Mouse (Mus musculus) limb, embryonic 12.5 days (tissue): Measurements from ENCODE around the gene Magi2. TPM values are rescaled to one million over a fixed set of nuclear protein-coding genes. Genes with fewer than 3 reads are reported as not detected.
"Not testable (repeated sequence)": the region's sequence is repeated elsewhere in the genome, so short reads cannot be mapped to it uniquely, and the experiment has no call there.

Experiments
- ATAC-seq: fragments of 200-750 bp; cut with Nextera tagmentation; 2 replicates; pipeline ENCODE4 v1.8.0; 2017; ENCODE audit warnings: low read depth, moderate TSS enrichment; ENCODE audit not compliant: insufficient number of reproducible peaks, insufficient read depth, low FRiP score, low TSS enrichment
- H3K27ac ChIP-seq: fragments of 300-500 bp; sonication (generic); 2 replicates; pipeline ENCODE4 v1.5.1; 2016; ENCODE audit warnings: mild to moderate bottlenecking, moderate library complexity
- H3K27me3 ChIP-seq: fragments of 300-500 bp; sonication (generic); 2 replicates; pipeline ENCODE4 v1.6.1; 2016; ENCODE audit warnings: mild to moderate bottlenecking, moderate library complexity
- H3K36me3 ChIP-seq: fragments of 300-500 bp; sonication (generic); 2 replicates; pipeline ENCODE4 v1.6.1; 2016; ENCODE audit warnings: mild to moderate bottlenecking, moderate library complexity
- H3K4me1 ChIP-seq: fragments of 300-500 bp; sonication (generic); replicated peaks from 2 replicates; pipeline ENCODE4 v1.6.1; 2016
- H3K4me2 ChIP-seq: fragments of 300-500 bp; sonication (generic); 2 replicates; pipeline ENCODE4 v1.6.1; 2016; ENCODE audit warnings: mild to moderate bottlenecking, moderate library complexity
- H3K4me3 ChIP-seq: fragments of 300-500 bp; sonication (generic); replicated peaks from 2 replicates; pipeline ENCODE4 v1.5.1; 2016; ENCODE audit warnings: mild to moderate bottlenecking
- H3K9ac ChIP-seq: fragments of 300-500 bp; sonication (generic); replicated peaks from 2 replicates; pipeline ENCODE4 v1.6.1; 2016; ENCODE audit warnings: mild to moderate bottlenecking, moderate library complexity
- H3K9me3 ChIP-seq: fragments of 300-500 bp; sonication (generic); 2 replicates; pipeline ENCODE4 v1.6.1; 2016; ENCODE audit warnings: mild to moderate bottlenecking, moderate library complexity
- WGBS: fragments of 180-500 bp; shearing (Covaris S2); methylation state at CpG from one replicate; pipeline ENCODE4 v1.1.7; 2016; 5-methylcytosine and 5-hydroxymethylcytosine counted together
- polyA plus RNA-seq: library from polyadenylated mRNA; unstranded; fragments of >200 nt; fragmentation: Nextera tagmentation; extraction: Ambion mirVana; gene quantifications from 2 replicates; pipeline ENCODE4 v1.2.1, GENCODE M21; 2016

Magi2 gene
- polyA plus RNA-seq, 1 experiment from 2014 or later, result 7.0 TPM

- ATAC-seq, result not testable (repeated sequence)
Measured at GRCm38 (mm10) chr5:19566136-19566535, 339.3 kb downstream of the Magi2 start.

GRCm38 (mm10) chr5:19607700-19608099, 380.9 kb downstream of the Magi2 start:
- no peaks in the 10 kb centered on the region for H3K36me3 ChIP-seq
- no peaks in the 10 kb centered on the region for H3K9me3 ChIP-seq
- H3K27ac ChIP-seq, result no peak overlapping the region
- no peaks in the 10 kb centered on the region for H3K27me3 ChIP-seq
- H3K4me1 ChIP-seq, result no peaks in the 10 kb centered on the region
- H3K4me2 ChIP-seq, result no peak overlapping the region
- H3K4me3 ChIP-seq, result no peak overlapping the region
- no peak overlapping the region for H3K9ac ChIP-seq
- 63% methylated on average over 5 of the region's 5 CpGs for WGBS
- no peak for ATAC-seq

More at GRCm38 (mm10) chr5:19566136-19566535, 339.3 kb downstream of the Magi2 start:
- not testable (repeated sequence) for H3K4me2 ChIP-seq, H3K27ac ChIP-seq, H3K36me3 ChIP-seq, H3K4me1 ChIP-seq, H3K9ac ChIP-seq, H3K27me3 ChIP-seq, H3K4me3 ChIP-seq, H3K9me3 ChIP-seq
- WGBS, result 87% methylated on average over 1 of the region's 1 CpGs

DNA sequence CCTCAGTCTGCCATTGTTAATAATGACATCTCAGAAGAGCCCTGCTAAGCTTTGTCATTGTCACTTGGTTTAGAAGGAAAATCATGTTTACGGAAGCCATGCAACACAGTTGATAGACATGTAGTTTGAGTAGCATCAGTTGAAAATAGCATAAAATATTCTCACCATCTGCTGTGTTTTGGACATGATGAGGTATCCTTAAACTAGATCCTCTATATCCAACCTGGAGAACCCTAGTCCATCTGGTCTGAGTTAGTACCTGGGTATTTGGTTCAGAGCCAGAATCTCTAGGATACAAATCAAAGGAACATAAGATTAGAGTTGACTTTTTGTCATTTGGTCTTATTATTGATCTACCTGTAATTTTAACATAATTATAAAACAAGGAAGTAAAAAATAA, 385.0 kb downstream of the Magi2 start:
- 96% methylated on average over 1 of the region's 1 CpGs for WGBS
- no peaks in the 10 kb centered on the region for H3K9me3 ChIP-seq
- no peaks in the 10 kb centered on the region for H3K36me3 ChIP-seq
- no peak overlapping the region for H3K9ac ChIP-seq
- H3K4me3 ChIP-seq, result no peak overlapping the region
- no peaks in the 10 kb centered on the region for H3K27me3 ChIP-seq
- ATAC-seq, result no peak
- no peak overlapping the region for H3K4me2 ChIP-seq
- no peak overlapping the region for H3K27ac ChIP-seq
- H3K4me1 ChIP-seq, result no peaks in the 10 kb centered on the region

GRCm38 (mm10) chr5:19621678-19622077, 394.8 kb downstream of the Magi2 start:
- no peak overlapping the region for H3K9ac ChIP-seq
- no peaks in the 10 kb centered on the region for H3K36me3 ChIP-seq
- no peak overlapping the region for H3K4me3 ChIP-seq
- no peaks in the 10 kb centered on the region for H3K4me1 ChIP-seq
- no peak overlapping the region for H3K27ac ChIP-seq
- WGBS, result 92% methylated on average over 5 of the region's 5 CpGs
- H3K27me3 ChIP-seq, result no peaks in the 10 kb centered on the region
- ATAC-seq, result no peak
- no peaks in the 10 kb centered on the region for H3K9me3 ChIP-seq
- no peak overlapping the region for H3K4me2 ChIP-seq

DNA sequence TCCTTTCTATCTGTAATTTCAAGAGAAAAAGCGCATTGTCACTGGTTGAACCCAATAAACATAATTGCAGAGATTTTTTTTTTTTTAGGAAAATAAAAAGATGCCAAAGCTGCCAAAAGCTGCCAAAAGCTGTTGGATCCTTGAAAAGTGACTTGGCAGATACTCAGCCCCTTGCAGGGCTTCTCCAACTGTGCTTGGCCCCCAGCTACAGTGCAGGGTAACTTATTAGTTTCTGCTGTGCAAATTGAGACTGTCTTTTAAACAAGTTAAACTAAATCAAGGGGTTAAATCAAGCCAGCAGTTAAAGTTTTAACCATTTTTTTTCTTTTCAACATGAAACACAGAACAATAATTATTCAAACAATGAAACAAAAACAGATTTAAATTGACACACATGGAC, 407.1 kb downstream of the Magi2 start:
- no peaks in the 10 kb centered on the region for H3K4me1 ChIP-seq
- H3K27me3 ChIP-seq, result no peaks in the 10 kb centered on the region
- no peak overlapping the region for H3K27ac ChIP-seq
- no peak for ATAC-seq
- no peak overlapping the region for H3K9ac ChIP-seq
- no peaks in the 10 kb centered on the region for H3K9me3 ChIP-seq
- H3K4me2 ChIP-seq, result no peak overlapping the region
- no peak overlapping the region for H3K4me3 ChIP-seq
- 88% methylated on average over 1 of the region's 1 CpGs for WGBS
- no peaks in the 10 kb centered on the region for H3K36me3 ChIP-seq

- no peaks in the 10 kb centered on the region for H3K4me1 ChIP-seq
- H3K9ac ChIP-seq, result no peak overlapping the region
- no peak overlapping the region for H3K27ac ChIP-seq
- H3K27me3 ChIP-seq, result no peaks in the 10 kb centered on the region
- ATAC-seq, result no peak
- H3K36me3 ChIP-seq, result no peaks in the 10 kb centered on the region
- H3K4me3 ChIP-seq, result no peak overlapping the region
- WGBS, result 70% methylated on average over 2 of the region's 2 CpGs
- no peak overlapping the region for H3K4me2 ChIP-seq
- no peaks in the 10 kb centered on the region for H3K9me3 ChIP-seq
Measured at GRCm38 (mm10) chr5:19637789-19638188, 411.0 kb downstream of the Magi2 start.

DNA sequence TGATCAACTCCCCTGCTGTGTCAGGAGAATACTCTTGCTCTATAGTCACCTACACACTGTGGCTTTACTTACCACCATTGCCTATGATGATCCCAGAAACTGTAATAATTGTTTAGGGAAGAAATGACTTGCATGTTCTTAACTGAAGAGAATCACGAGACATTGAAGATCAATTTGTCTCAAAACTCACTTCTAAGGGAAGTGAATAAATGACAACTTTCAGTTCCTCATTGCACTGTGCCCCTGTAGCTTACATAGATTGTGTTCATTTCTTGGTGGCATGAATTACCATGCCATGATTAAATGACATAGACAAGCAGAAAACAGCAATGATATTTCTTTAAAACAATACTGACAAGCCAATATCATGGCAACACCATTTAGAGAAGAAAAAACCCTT, 429.1 kb downstream of the Magi2 start:
- Histone ChIP-seq H3K9ac (no peak overlapping the region), H3K4me3 (no peak overlapping the region), H3K4me2 (no peak overlapping the region), H3K27ac (no peak overlapping the region), H3K4me1 (no peaks in the 10 kb centered on the region), H3K27me3 (no peaks in the 10 kb centered on the region), H3K9me3 (no peaks in the 10 kb centered on the region), H3K36me3 (no peaks in the 10 kb centered on the region)
- no peak for ATAC-seq
- 77% methylated on average over 1 of the region's 1 CpGs for WGBS

GRCm38 (mm10) chr5:19666416-19666815, 439.6 kb downstream of the Magi2 start:
- WGBS, result 86% methylated on average over 5 of the region's 5 CpGs
- H3K4me1 ChIP-seq, result no peaks in the 10 kb centered on the region
- H3K9me3 ChIP-seq, result no peaks in the 10 kb centered on the region
- no peak overlapping the region for H3K4me3 ChIP-seq
- H3K4me2 ChIP-seq, result no peak overlapping the region
- ATAC-seq, result no peak
- no peak overlapping the region for H3K9ac ChIP-seq
- H3K27me3 ChIP-seq, result no peaks in the 10 kb centered on the region
- no peaks in the 10 kb centered on the region for H3K36me3 ChIP-seq
- H3K27ac ChIP-seq, result no peak overlapping the region

- H3K27ac ChIP-seq, result no peak overlapping the region
- H3K4me2 ChIP-seq, result no peak overlapping the region
- no peaks in the 10 kb centered on the region for H3K27me3 ChIP-seq
- no peak for ATAC-seq
- no peaks in the 10 kb centered on the region for H3K36me3 ChIP-seq
- H3K4me1 ChIP-seq, result no peaks in the 10 kb centered on the region
- H3K9ac ChIP-seq, result no peak overlapping the region
- WGBS, result 77% methylated on average over 2 of the region's 2 CpGs
- H3K9me3 ChIP-seq, result no peaks in the 10 kb centered on the region
- H3K4me3 ChIP-seq, result no peak overlapping the region
Measured at GRCm38 (mm10) chr5:19717296-19717695, 490.5 kb downstream of the Magi2 start.

DNA sequence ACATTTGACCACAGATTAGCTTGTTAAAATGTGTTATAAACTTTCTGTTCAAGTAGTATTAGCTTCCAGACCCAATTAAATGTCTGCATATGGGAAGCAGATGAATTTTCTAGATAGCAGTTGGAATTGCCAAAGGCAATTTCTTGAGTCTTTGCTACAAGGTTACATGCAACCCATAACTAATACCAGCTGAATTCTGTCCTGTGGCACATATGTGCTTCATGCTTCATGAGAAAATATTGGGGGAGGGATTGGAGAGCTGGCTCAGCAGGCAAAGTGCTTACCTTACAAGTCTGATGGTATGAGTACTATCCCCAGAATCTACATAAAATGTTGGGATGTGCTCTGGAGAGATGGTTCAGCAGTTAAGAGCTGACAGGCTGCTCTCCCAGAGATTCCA, 499.4 kb downstream of the Magi2 start:
- H3K36me3 ChIP-seq, result no peaks in the 10 kb centered on the region
- H3K4me1 ChIP-seq, result no peaks in the 10 kb centered on the region
- 0 out of 2 replicates have a peak, but pooled peaks have one; percentile 31 for ATAC-seq
- no peak overlapping the region for H3K4me3 ChIP-seq
- H3K9me3 ChIP-seq, result 0 out of 2 replicates have a peak, but pooled peaks cover 3% of the 10 kb centered on the region
- no peaks in the 10 kb centered on the region for H3K27me3 ChIP-seq
- H3K9ac ChIP-seq, result no peak overlapping the region
- H3K27ac ChIP-seq, result no peak overlapping the region
- H3K4me2 ChIP-seq, result no peak overlapping the region

GRCm38 (mm10) chr5:19745376-19745775, 518.5 kb downstream of the Magi2 start:
- 90% methylated on average over 2 of the region's 2 CpGs for WGBS
- Histone ChIP-seq H3K27me3 (no peaks in the 10 kb centered on the region), H3K4me1 (no peaks in the 10 kb centered on the region), H3K27ac (no peak overlapping the region), H3K9ac (no peak overlapping the region), H3K4me2 (no peak overlapping the region), H3K4me3 (no peak overlapping the region), H3K36me3 (no peaks in the 10 kb centered on the region), H3K9me3 (no peaks in the 10 kb centered on the region)
- ATAC-seq, result no peak

- Histone ChIP-seq H3K9ac (no peak overlapping the region), H3K4me3 (no peak overlapping the region), H3K4me2 (no peak overlapping the region), H3K27ac (no peak overlapping the region), H3K27me3 (no peaks in the 10 kb centered on the region), H3K9me3 (no peaks in the 10 kb centered on the region), H3K36me3 (no peaks in the 10 kb centered on the region), H3K4me1 (no peaks in the 10 kb centered on the region)
- ATAC-seq, result no peak
- 76% methylated on average over 6 of the region's 6 CpGs for WGBS
Measured at GRCm38 (mm10) chr5:19745916-19746315, 519.1 kb downstream of the Magi2 start.
